Mouse (Mus musculus): ENCODE data around the gene Trip6. TPM values are rescaled to one million over a fixed set of nuclear protein-coding genes. Genes with fewer than 3 reads are reported as not detected.

The Trip6 gene
- polyA plus RNA-seq (2014; fragmentation: Illumina TruSeq; extraction: RNeasy Lipid Tissue Mini Kit (QIAGEN cat#74804); ENCODE audit: low read depth, low replicate concordance): 0.20 TPM

GRCm38 (mm10) chr5:137314193-137315083, at the start of gene Trip6:
Gene Trip6 (minus strand): TSS chr5:137314404.

GRCm38 (mm10) chr5:137349384-137350204, 35.4 kb upstream of the Trip6 start, which contains the start of gene Ephb4:
Gene Ephb4 (plus strand): TSS chr5:137350109.

GRCm38 (mm10) chr5:137333512-137334174, 19.4 kb upstream of the Trip6 start, which contains the start of gene Slc12a9:
Gene Slc12a9 (minus strand): TSS chr5:137333597.

GRCm38 (mm10) chr5:137307071-137307912, 6.9 kb downstream of the Trip6 start, which contains the start of gene Srrt:
Gene Srrt (minus strand): TSS chr5:137307674.

DNA sequence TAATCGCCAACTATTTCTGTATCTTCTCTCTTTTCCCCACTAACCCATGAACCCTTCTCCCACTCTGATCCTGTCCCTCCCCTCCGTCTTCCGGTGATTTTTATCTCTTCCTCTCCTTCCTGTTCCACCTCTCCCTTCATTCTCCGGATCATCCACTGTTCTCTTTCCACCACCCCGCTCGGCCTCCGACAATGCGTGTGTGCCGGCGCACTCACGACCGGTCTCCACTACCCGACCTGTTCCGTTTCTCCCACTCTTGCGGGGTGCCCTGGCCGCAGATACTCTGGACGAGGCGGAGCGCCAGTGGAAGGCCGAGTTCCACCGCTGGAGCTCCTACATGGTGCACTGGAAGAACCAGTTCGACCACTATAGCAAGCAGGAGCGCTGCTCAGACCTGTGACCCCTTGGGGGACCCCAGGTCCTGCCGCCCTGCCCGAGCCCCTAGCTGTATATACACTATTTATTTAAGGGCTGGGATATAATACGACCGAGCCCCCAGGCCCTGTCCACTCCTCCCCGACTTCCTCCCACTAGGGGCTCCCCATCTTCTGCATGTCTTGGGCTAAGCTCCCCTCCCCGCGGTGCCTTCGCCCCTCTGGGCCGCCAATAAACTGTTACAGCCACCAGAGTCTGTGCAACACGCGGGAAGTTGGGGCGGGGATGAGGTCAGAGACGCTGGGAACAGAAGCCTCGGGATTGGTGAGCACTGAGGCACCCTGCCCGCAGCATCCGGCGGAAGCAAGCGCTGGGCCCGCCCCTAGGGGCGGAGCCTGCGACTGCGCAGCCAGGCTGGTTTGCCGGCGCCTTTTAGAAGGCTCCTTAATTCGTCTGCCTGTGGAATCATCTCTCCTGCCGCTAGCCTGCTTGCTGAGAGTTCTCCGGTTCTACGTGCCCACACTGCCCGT, 20.1 kb downstream of the Trip6 start, which contains the start of gene Ufsp1:
Gene Ufsp1 (plus strand): TSS at position 791 of the 905 bp plus-strand sequence.

DNA sequence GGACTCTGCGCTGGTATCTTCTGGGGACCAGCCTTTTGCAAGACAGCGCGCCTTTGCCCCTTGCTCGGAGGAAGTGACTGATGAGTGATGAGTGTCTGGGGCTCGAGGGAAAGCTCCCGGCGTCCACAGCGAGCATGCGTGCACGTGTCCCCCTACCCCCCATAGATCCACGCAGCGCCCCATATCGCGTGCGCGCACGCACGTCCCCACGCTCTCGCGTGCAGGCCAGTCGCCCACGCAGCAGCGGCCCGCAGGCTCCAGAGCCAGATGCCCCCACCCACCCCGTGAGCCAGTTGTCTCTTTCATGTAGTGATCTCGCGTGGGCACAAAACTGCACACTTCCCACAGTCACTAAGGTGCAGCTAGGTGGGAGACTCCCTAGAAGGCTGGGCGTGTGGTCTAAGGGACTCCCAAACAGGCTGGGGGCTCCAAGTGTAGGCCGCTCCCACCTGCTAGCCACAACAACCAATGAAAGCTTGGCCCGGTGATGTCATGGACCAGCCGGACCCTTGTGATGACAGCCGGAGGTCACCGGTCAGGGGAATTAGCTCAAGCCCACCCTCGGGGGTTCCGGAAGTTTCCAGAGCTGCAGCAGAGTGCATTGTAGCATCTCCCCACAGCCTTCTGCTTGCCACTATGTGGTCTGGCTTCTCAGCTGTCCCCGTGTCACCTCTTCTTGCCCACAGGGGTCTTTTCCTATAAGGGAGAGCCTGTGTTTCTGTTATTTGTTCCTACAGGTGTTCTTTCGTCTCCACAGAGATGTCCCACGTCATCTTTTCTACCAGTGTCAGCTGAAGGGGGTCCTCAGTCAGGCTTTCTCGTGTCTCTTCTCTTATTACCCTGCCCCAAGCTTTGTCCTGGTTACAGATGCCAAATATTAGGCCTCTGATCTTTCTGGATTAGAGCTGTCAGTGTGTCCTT, 26.9 kb downstream of the Trip6 start, which contains the start of gene Ache:
Gene Ache (plus strand): TSS at position 488 of the 921 bp plus-strand sequence.

Other genes with a start within 250 kb of the Trip6 start
- 1.3 TPM for gene Serpine1, start 242.1 kb downstream of the Trip6 start, polyA plus RNA-seq (2014; fragmentation: Illumina TruSeq; extraction: RNeasy Lipid Tissue Mini Kit (QIAGEN cat#74804); ENCODE audit: low read depth, low replicate concordance)
- gene Trim56, start 198.2 kb downstream of the Trip6 start, polyA plus RNA-seq (2014; fragmentation: Illumina TruSeq; extraction: RNeasy Lipid Tissue Mini Kit (QIAGEN cat#74804); ENCODE audit: low read depth, low replicate concordance): 15.4 TPM
- gene Muc3, start 165.1 kb downstream of the Trip6 start, polyA plus RNA-seq (2014; fragmentation: Illumina TruSeq; extraction: RNeasy Lipid Tissue Mini Kit (QIAGEN cat#74804); ENCODE audit: low read depth, low replicate concordance): not detected
- not detected for gene Muc3a, start 102.0 kb downstream of the Trip6 start, polyA plus RNA-seq (2014; fragmentation: Illumina TruSeq; extraction: RNeasy Lipid Tissue Mini Kit (QIAGEN cat#74804); ENCODE audit: low read depth, low replicate concordance)
- gene Ache, start 26.9 kb downstream of the Trip6 start, polyA plus RNA-seq (2014; fragmentation: Illumina TruSeq; extraction: RNeasy Lipid Tissue Mini Kit (QIAGEN cat#74804); ENCODE audit: low read depth, low replicate concordance): 0.44 TPM
- gene Ufsp1, start 19.8 kb downstream of the Trip6 start, polyA plus RNA-seq (2014; fragmentation: Illumina TruSeq; extraction: RNeasy Lipid Tissue Mini Kit (QIAGEN cat#74804); ENCODE audit: low read depth, low replicate concordance): 2.3 TPM
- 11.8 TPM for gene Srrt, start 6.7 kb downstream of the Trip6 start, polyA plus RNA-seq (2014; fragmentation: Illumina TruSeq; extraction: RNeasy Lipid Tissue Mini Kit (QIAGEN cat#74804); ENCODE audit: low read depth, low replicate concordance)
- gene Slc12a9, start 19.2 kb upstream of the Trip6 start, polyA plus RNA-seq (2014; fragmentation: Illumina TruSeq; extraction: RNeasy Lipid Tissue Mini Kit (QIAGEN cat#74804); ENCODE audit: low read depth, low replicate concordance): 0.73 TPM
- 6.5 TPM for gene Ephb4, start 35.7 kb upstream of the Trip6 start, polyA plus RNA-seq (2014; fragmentation: Illumina TruSeq; extraction: RNeasy Lipid Tissue Mini Kit (QIAGEN cat#74804); ENCODE audit: low read depth, low replicate concordance)
- not detected for gene Zan, start 162.7 kb upstream of the Trip6 start, polyA plus RNA-seq (2014; fragmentation: Illumina TruSeq; extraction: RNeasy Lipid Tissue Mini Kit (QIAGEN cat#74804); ENCODE audit: low read depth, low replicate concordance)
- gene Pop7, start 188.1 kb upstream of the Trip6 start, polyA plus RNA-seq (2014; fragmentation: Illumina TruSeq; extraction: RNeasy Lipid Tissue Mini Kit (QIAGEN cat#74804); ENCODE audit: low read depth, low replicate concordance): not detected
- gene Gigyf1, start 204.1 kb upstream of the Trip6 start, polyA plus RNA-seq (2014; fragmentation: Illumina TruSeq; extraction: RNeasy Lipid Tissue Mini Kit (QIAGEN cat#74804); ENCODE audit: low read depth, low replicate concordance): 1.5 TPM
- gene Epo, start 218.8 kb upstream of the Trip6 start, polyA plus RNA-seq (2014; fragmentation: Illumina TruSeq; extraction: RNeasy Lipid Tissue Mini Kit (QIAGEN cat#74804); ENCODE audit: low read depth, low replicate concordance): not detected
- gene Gnb2, start 219.1 kb upstream of the Trip6 start, polyA plus RNA-seq (2014; fragmentation: Illumina TruSeq; extraction: RNeasy Lipid Tissue Mini Kit (QIAGEN cat#74804); ENCODE audit: low read depth, low replicate concordance): 1.4 TPM
- gene Actl6b, start 239.1 kb upstream of the Trip6 start, polyA plus RNA-seq (2014; fragmentation: Illumina TruSeq; extraction: RNeasy Lipid Tissue Mini Kit (QIAGEN cat#74804); ENCODE audit: low read depth, low replicate concordance): not detected

All from kidney, adult 10 weeks (tissue).